Comparison of ENCODE assay signal across 8 mouse cellular contexts in genomic region chr1:120245661-120246131, GRCm38 (mm10). TPM values are rescaled to one million over a fixed set of nuclear protein-coding genes. Genes with fewer than 3 reads are reported as not detected.
DNase-seq lines count a peak whose midpoint lies in the region; ATAC-seq lines count a peak whose summit lies in the region.

No protein-coding gene starts in this region.

- H3K4me3 ChIP-seq in hindbrain, embryonic 13.5 days, result no peak overlapping the region
- H3K4me3 ChIP-seq in hindbrain, embryonic 11.5 days (ENCODE audit: low read depth, low read length), result no peak overlapping the region
- no peak overlapping the region for H3K4me3 ChIP-seq in heart, embryonic 11.5 days (ENCODE audit: low read depth, low read length)

- no peak overlapping the region for H3K9ac ChIP-seq in hindbrain, embryonic 13.5 days
- H3K9ac ChIP-seq in hindbrain, embryonic 11.5 days (ENCODE audit: low read depth, low read length), result no peak overlapping the region
- H3K9ac ChIP-seq in heart, embryonic 11.5 days (ENCODE audit: low read depth, low read length), result no peak overlapping the region

- no peak overlapping the region for H3K27ac ChIP-seq in hindbrain, embryonic 13.5 days
- H3K27ac ChIP-seq in hindbrain, embryonic 11.5 days (ENCODE audit: low read depth, low read length), result no peak overlapping the region
- peak overlapping the region; percentile 78 for H3K27ac ChIP-seq in heart, embryonic 11.5 days (ENCODE audit: low read depth, low read length)

- 0 out of 2 replicates have a peak, but pooled peaks cover 7% of the 10 kb centered on the region for H3K4me1 ChIP-seq in hindbrain, embryonic 13.5 days (replicated peaks)
- H3K4me1 ChIP-seq in hindbrain, embryonic 11.5 days (replicated peaks; ENCODE audit: control insufficient read depth, insufficient read depth, low read length), result no peaks in the 10 kb centered on the region
- peaks cover 18% of the 10 kb centered on the region for H3K4me1 ChIP-seq in heart, embryonic 11.5 days (ENCODE audit: control insufficient read depth, insufficient read depth, low read length)

- no peak overlapping the region for H3K4me2 ChIP-seq in hindbrain, embryonic 13.5 days
- no peak overlapping the region for H3K4me2 ChIP-seq in hindbrain, embryonic 11.5 days (replicated peaks; ENCODE audit: low read depth, low read length)
- peak overlapping the region; percentile 4; the same call in 1 of the 2 replicates for H3K4me2 ChIP-seq in heart, embryonic 11.5 days

- WGBS in hindbrain, embryonic 13.5 days, result 56% methylated on average over 4 of the region's 4 CpGs
- 65% methylated on average over 4 of the region's 4 CpGs for WGBS in hindbrain, embryonic 11.5 days
- WGBS in heart, embryonic 11.5 days (ENCODE audit: insufficient replicate concordance), result 37% methylated on average over 4 of the region's 4 CpGs

- H3K36me3 ChIP-seq in hindbrain, embryonic 13.5 days, result no peaks in the 10 kb centered on the region
- H3K36me3 ChIP-seq in hindbrain, embryonic 11.5 days (ENCODE audit: control insufficient read depth, insufficient read depth, low read length), result no peaks in the 10 kb centered on the region
- no peaks in the 10 kb centered on the region for H3K36me3 ChIP-seq in heart, embryonic 11.5 days (ENCODE audit: control insufficient read depth, insufficient read depth, low read length)

- H3K9me3 ChIP-seq in hindbrain, embryonic 13.5 days, result no peaks in the 10 kb centered on the region
- no peaks in the 10 kb centered on the region for H3K9me3 ChIP-seq in hindbrain, embryonic 11.5 days (ENCODE audit: control insufficient read depth, low read length)
- no peaks in the 10 kb centered on the region for H3K9me3 ChIP-seq in heart, embryonic 11.5 days (replicated peaks; ENCODE audit: control insufficient read depth, low read length)

- 0 out of 2 replicates have a peak, but pooled peaks have one; percentile 34 for ATAC-seq in hindbrain, embryonic 13.5 days (ENCODE audit: low FRiP score)
- ATAC-seq in hindbrain, embryonic 11.5 days (ENCODE audit: low FRiP score), result no peak
- no peak for ATAC-seq in heart, embryonic 11.5 days (replicated peaks; ENCODE audit: insufficient number of reproducible peaks, low FRiP score, low TSS enrichment)
- no peak for ATAC-seq in granulocyte monocyte progenitor cell, adult 5-6 weeks (replicated peaks; ENCODE audit: poor library complexity, severe bottlenecking)

- H3K27me3 ChIP-seq in hindbrain, embryonic 13.5 days, result no peaks in the 10 kb centered on the region
- H3K27me3 ChIP-seq in hindbrain, embryonic 11.5 days (ENCODE audit: control insufficient read depth, insufficient read depth, low read length), result no peaks in the 10 kb centered on the region
- H3K27me3 ChIP-seq in heart, embryonic 11.5 days (ENCODE audit: control insufficient read depth, insufficient read depth, low read length), result no peaks in the 10 kb centered on the region

- DNase-seq in hindbrain, embryonic 11.5 days (ENCODE audit: low spot score), result no peak
- DNase-seq in cerebellum, postnatal 14 days, result peak; percentile 45
- DNase-seq in left cerebral cortex, adult 9 months (ENCODE audit: low spot score in 2 of 2), result peak; percentile 14 to 50
- peak; percentile 24 to 54 for DNase-seq in natural killer cell, adult 2 months (ENCODE audit: low spot score in 2 of 2)
- DNase-seq in thymus, postnatal 4 days, result no peak

RNA-seq across cellular contexts. Expression of gene Steap3, which starts 26.8 kb away (rescaled TPM):
- polyA plus RNA-seq in hindbrain, embryonic 13.5 days (2015; fragmentation: Nextera tagmentation; extraction: Ambion mirVana), result 1.9 and 2.2 TPM in 2 replicates
- 3.4 and 3.8 TPM in 2 replicates for polyA plus RNA-seq in hindbrain, embryonic 11.5 days (2014; fragmentation: Nextera tagmentation; extraction: Ambion mirVana)
- 14.7 and 18.6 TPM in 2 replicates for polyA plus RNA-seq in heart, embryonic 11.5 days (2014; fragmentation: Nextera tagmentation; extraction: Ambion mirVana)
- total RNA-seq in granulocyte monocyte progenitor cell, adult 5-6 weeks (2014; fragmentation: Nextera tagmentation), result 19.1 and 26.6 TPM in 2 replicates
- 4.8 and 6.2 TPM in 2 replicates for total RNA-seq in granulocyte monocyte progenitor cell, adult 5-6 weeks (2017)

Comparison
In these comparisons a context has a peak if more than half of its experiments do, and no peak if none do; other contexts are left out.
1. DNase-seq: peak in cerebellum, postnatal 14 days (2 of 2), left cerebral cortex, adult 9 months (2 of 2) and natural killer cell, adult 2 months (2 of 2); none in hindbrain, embryonic 11.5 days (single experiment) and thymus, postnatal 4 days (single experiment).